Mouse (Mus musculus) stomach, postnatal 0 days (tissue): ENCODE measurements around the gene Spryd3.

Source experiments
- CTCF ChIP-seq: IDR thresholded peaks from 2 replicates; pipeline ENCODE4 v1.5.1; 2016; ENCODE audit warnings: antibody characterized with exemption, low read depth, mild to moderate bottlenecking, moderate library complexity
- EP300 ChIP-seq: optimal IDR thresholded peaks from 2 replicates; pipeline ENCODE3; 2016; ENCODE audit warnings: antibody characterized with exemption

DNA sequence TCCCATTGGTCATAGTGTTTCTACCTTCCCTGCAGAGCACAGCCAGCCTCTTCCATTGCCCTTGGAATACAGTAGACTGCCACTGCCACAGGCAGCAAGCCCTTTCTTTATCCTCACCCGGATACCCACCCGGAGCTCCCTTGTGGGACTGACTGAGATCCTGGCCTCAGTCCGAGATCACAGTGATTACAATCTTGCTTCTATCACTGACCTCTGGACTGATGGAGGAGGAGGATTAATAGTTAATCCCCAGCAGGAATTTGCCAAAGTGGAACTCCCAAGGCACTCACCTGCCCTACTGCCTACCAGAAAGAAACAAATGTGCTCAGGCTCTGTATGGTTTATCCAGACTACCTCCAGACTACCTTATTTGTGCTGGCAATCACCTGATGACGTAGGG lies 13.5 kb upstream of the Spryd3 start:
- TF ChIP-seq CTCF (no peak), EP300 (no peak)
